Mouse (Mus musculus) liver, embryonic 13.5 days (tissue): ENCODE measurements around the gene Mtch1. TPM values are rescaled to one million over a fixed set of nuclear protein-coding genes. Genes with fewer than 3 reads are reported as not detected.
"Not testable (repeated sequence)": the region's sequence is repeated elsewhere in the genome, so short reads cannot be mapped to it uniquely, and the experiment has no call there.

Experiments
- ATAC-seq: fragments of 200-750 bp; cut with Nextera tagmentation; 2 replicates; pipeline ENCODE4 v1.8.0; 2017; ENCODE audit warnings: low read depth, mild to moderate bottlenecking, moderate number of reproducible peaks, moderate library complexity
- DNase-seq: peaks from one replicate; pipeline ENCODE4 v3.0.0; 2022
- H3K27ac ChIP-seq: fragments of 300-500 bp; sonication (generic); 2 replicates; pipeline ENCODE4 v1.5.1; 2015; ENCODE audit warnings: moderate library complexity, mild to moderate bottlenecking, inconsistent platforms
- H3K27me3 ChIP-seq: fragments of 300-500 bp; sonication (generic); 2 replicates; pipeline ENCODE4 v1.6.1; 2015; ENCODE audit warnings: mild to moderate bottlenecking, inconsistent platforms
- H3K36me3 ChIP-seq: fragments of 300-500 bp; sonication (generic); 2 replicates; pipeline ENCODE4 v1.6.1; 2015; ENCODE audit warnings: mild to moderate bottlenecking, inconsistent platforms
- H3K4me1 ChIP-seq: fragments of 300-500 bp; sonication (generic); replicated peaks from 2 replicates; pipeline ENCODE4 v1.6.1; 2015; ENCODE audit warnings: inconsistent platforms
- H3K4me2 ChIP-seq: fragments of 300-500 bp; sonication (generic); 2 replicates; pipeline ENCODE4 v1.6.1; 2015; ENCODE audit warnings: inconsistent platforms, mild to moderate bottlenecking, moderate library complexity
- H3K4me3 ChIP-seq: fragments of 300-500 bp; sonication (generic); replicated peaks from 2 replicates; pipeline ENCODE4 v1.5.1; 2015; ENCODE audit warnings: mild to moderate bottlenecking, inconsistent platforms
- H3K9ac ChIP-seq: fragments of 300-500 bp; sonication (generic); 2 replicates; pipeline ENCODE4 v1.6.1; 2015; ENCODE audit warnings: mild to moderate bottlenecking, inconsistent platforms
- H3K9me3 ChIP-seq: fragments of 300-500 bp; sonication (generic); replicated peaks from 2 replicates; pipeline ENCODE4 v1.6.1; 2016; ENCODE audit warnings: inconsistent platforms
- WGBS: fragments of 180-500 bp; shearing (Covaris S2); methylation state at CpG from one replicate; pipeline ENCODE4 v1.1.7; 2015; ENCODE audit not compliant: insufficient replicate concordance; 5-methylcytosine and 5-hydroxymethylcytosine counted together
- polyA plus RNA-seq: library from polyadenylated mRNA; unstranded; fragments of >200 nt; fragmentation: Nextera tagmentation; extraction: Ambion mirVana; gene quantifications from 2 replicates; pipeline ENCODE4 v1.2.1, GENCODE M21; 2015

Gene Mtch1
- polyA plus RNA-seq, 1 experiment from 2014 or later, result 64.0 TPM

GRCm38 (mm10) chr17:29361982-29362691 is 14.4 kb upstream of the Mtch1 start:
- H3K36me3 ChIP-seq, result no peaks in the 10 kb centered on the region
- peaks cover 4% of the 10 kb centered on the region for H3K4me1 ChIP-seq
- 0 out of 2 replicates have a peak overlapping the region, but pooled peaks have one; percentile 43 for H3K27ac ChIP-seq
- no peaks in the 10 kb centered on the region for H3K27me3 ChIP-seq
- H3K4me2 ChIP-seq, result peak overlapping the region; percentile 14; the same call in 1 of the 2 replicates
- WGBS, result 33% methylated on average over 8 of the region's 8 CpGs
- peak; percentile 18; the same call in 1 of the 2 replicates for ATAC-seq
- peak overlapping the region; percentile 29; the same call in 1 of the 2 replicates for H3K9ac ChIP-seq
- H3K9me3 ChIP-seq, result no peaks in the 10 kb centered on the region
- H3K4me3 ChIP-seq, result 0 out of 2 replicates have a peak overlapping the region, but pooled peaks have one; percentile 32
- DNase-seq, result no peak

GRCm38 (mm10) chr17:29360761-29361221 is 13.1 kb upstream of the Mtch1 start, which contains the start of gene Fgd2:
Gene Fgd2 (plus strand): TSS chr17:29360914.
- Histone ChIP-seq H3K9me3 (no peaks in the 10 kb centered on the region), H3K36me3 (no peaks in the 10 kb centered on the region), H3K4me2 (peak within 1 kb of the TSS; percentile 11), H3K4me1 (peaks cover 11% of the 10 kb centered on the region), H3K27me3 (no peaks in the 10 kb centered on the region), H3K27ac (0 out of 2 replicates have a peak within 1 kb of the TSS, but pooled peaks have one; percentile 43), H3K9ac (peak within 1 kb of the TSS; percentile 29; the same call in 1 of the 2 replicates), H3K4me3 (peak within 1 kb of the TSS; percentile 32)
- WGBS, result 7% methylated on average over 5 of the region's 5 CpGs
- no peak for ATAC-seq
- DNase-seq, result no peak

- Histone ChIP-seq H3K36me3 (no peaks in the 10 kb centered on the region), H3K4me1 (peaks cover 13% of the 10 kb centered on the region), H3K4me2 (no peak overlapping the region), H3K9me3 (no peaks in the 10 kb centered on the region), H3K27ac (no peak overlapping the region), H3K9ac (no peak overlapping the region), H3K4me3 (no peak overlapping the region), H3K27me3 (no peaks in the 10 kb centered on the region)
- ATAC-seq, result no peak
- DNase-seq, result no peak
- 65% methylated on average over 3 of the region's 3 CpGs for WGBS
These were observed 11.2 kb upstream of the Mtch1 start for GRCm38 (mm10) chr17:29358928-29359327.

- peaks cover 13% of the 10 kb centered on the region for H3K4me1 ChIP-seq
- no peak overlapping the region for H3K9ac ChIP-seq
- H3K36me3 ChIP-seq, result no peaks in the 10 kb centered on the region
- H3K27me3 ChIP-seq, result no peaks in the 10 kb centered on the region
- ATAC-seq, result no peak
- no peak for DNase-seq
- H3K27ac ChIP-seq, result no peak overlapping the region
- peak overlapping the region; percentile 41 for H3K4me2 ChIP-seq
- H3K4me3 ChIP-seq, result 0 out of 2 replicates have a peak overlapping the region, but pooled peaks have one; percentile 33
- WGBS, result 28% methylated on average over 9 of the region's 9 CpGs
- H3K9me3 ChIP-seq, result no peaks in the 10 kb centered on the region
These were observed 9.1 kb upstream of the Mtch1 start for GRCm38 (mm10) chr17:29356882-29357281.

- Histone ChIP-seq H3K4me2 (peak overlapping the region; percentile 41), H3K4me3 (0 out of 2 replicates have a peak overlapping the region, but pooled peaks have one; percentile 33), H3K27ac (peak overlapping the region; percentile 73), H3K27me3 (no peaks in the 10 kb centered on the region), H3K36me3 (no peaks in the 10 kb centered on the region), H3K9me3 (no peaks in the 10 kb centered on the region), H3K9ac (no peak overlapping the region; the same call in 1 of the 2 replicates), H3K4me1 (peaks cover 13% of the 10 kb centered on the region)
- 16% methylated on average over 11 of the region's 11 CpGs for WGBS
- DNase-seq (no peak), ATAC-seq (peak; percentile 70)
These were observed 8.7 kb upstream of the Mtch1 start for GRCm38 (mm10) chr17:29356479-29356856.

- Histone ChIP-seq H3K27me3 (no peaks in the 10 kb centered on the region), H3K4me1 (peaks cover 13% of the 10 kb centered on the region), H3K4me2 (peak overlapping the region; percentile 41), H3K4me3 (no peak overlapping the region), H3K9ac (no peak overlapping the region; the same call in 1 of the 2 replicates), H3K27ac (peak overlapping the region; percentile 73), H3K9me3 (no peaks in the 10 kb centered on the region), H3K36me3 (no peaks in the 10 kb centered on the region)
- DNase-seq, result no peak
- 56% methylated on average over 17 of the region's 17 CpGs for WGBS
- no peak for ATAC-seq
These were observed 8.2 kb upstream of the Mtch1 start for GRCm38 (mm10) chr17:29355841-29356478.

- H3K27ac ChIP-seq, result peak overlapping the region; percentile 73; the same call in 1 of the 2 replicates
- H3K9me3 ChIP-seq, result no peaks in the 10 kb centered on the region
- no peaks in the 10 kb centered on the region for H3K27me3 ChIP-seq
- ATAC-seq (no peak), DNase-seq (no peak)
- 69% methylated on average over 5 of the region's 5 CpGs for WGBS
- no peaks in the 10 kb centered on the region for H3K36me3 ChIP-seq
- H3K4me3 ChIP-seq, result no peak overlapping the region
- no peak overlapping the region for H3K4me2 ChIP-seq
- H3K4me1 ChIP-seq, result peaks cover 10% of the 10 kb centered on the region
- no peak overlapping the region for H3K9ac ChIP-seq
These were observed 7.7 kb upstream of the Mtch1 start for GRCm38 (mm10) chr17:29355461-29355840.

GRCm38 (mm10) chr17:29351056-29351455 is 3.3 kb upstream of the Mtch1 start:
- DNase-seq, H3K27me3 ChIP-seq, H3K36me3 ChIP-seq, H3K9ac ChIP-seq, H3K4me3 ChIP-seq, H3K27ac ChIP-seq, H3K4me2 ChIP-seq, ATAC-seq, H3K9me3 ChIP-seq: not testable (repeated sequence)
- peaks cover 31% of the 10 kb centered on the region for H3K4me1 ChIP-seq
- WGBS, result 72% methylated on average over 5 of the region's 5 CpGs

DNA sequence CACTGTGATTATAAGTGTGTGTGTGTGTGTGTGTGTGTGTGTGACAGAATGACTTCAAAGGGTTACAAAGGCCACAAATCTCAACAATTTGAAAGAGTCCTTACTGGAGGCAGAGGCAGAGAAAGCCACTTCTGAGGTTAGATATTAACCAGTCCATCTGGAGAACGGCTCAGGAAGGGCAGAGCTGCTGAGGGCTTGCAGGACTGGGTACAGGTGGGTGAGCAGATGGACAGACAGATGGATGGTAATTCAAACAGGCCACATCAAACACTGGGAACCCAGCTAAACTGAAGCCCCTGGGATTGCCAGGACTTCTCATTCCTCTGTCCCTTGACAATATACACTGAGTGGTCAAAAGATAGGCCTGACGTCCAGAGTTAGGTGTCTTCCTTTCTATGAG is 1.3 kb upstream of the Mtch1 start:
- ATAC-seq (no peak), DNase-seq (no peak)
- 72% methylated on average over 2 of the region's 2 CpGs for WGBS
- no peaks in the 10 kb centered on the region for H3K27me3 ChIP-seq
- H3K9me3 ChIP-seq, result no peaks in the 10 kb centered on the region
- peaks cover 4% of the 10 kb centered on the region; the same call in 1 of the 2 replicates for H3K36me3 ChIP-seq
- H3K27ac ChIP-seq, result peak overlapping the region; percentile 83; the same call in 1 of the 2 replicates
- H3K4me1 ChIP-seq, result peaks cover 38% of the 10 kb centered on the region
- H3K9ac ChIP-seq, result no peak overlapping the region; the same call in 1 of the 2 replicates
- no peak overlapping the region for H3K4me3 ChIP-seq
- no peak overlapping the region for H3K4me2 ChIP-seq

DNA sequence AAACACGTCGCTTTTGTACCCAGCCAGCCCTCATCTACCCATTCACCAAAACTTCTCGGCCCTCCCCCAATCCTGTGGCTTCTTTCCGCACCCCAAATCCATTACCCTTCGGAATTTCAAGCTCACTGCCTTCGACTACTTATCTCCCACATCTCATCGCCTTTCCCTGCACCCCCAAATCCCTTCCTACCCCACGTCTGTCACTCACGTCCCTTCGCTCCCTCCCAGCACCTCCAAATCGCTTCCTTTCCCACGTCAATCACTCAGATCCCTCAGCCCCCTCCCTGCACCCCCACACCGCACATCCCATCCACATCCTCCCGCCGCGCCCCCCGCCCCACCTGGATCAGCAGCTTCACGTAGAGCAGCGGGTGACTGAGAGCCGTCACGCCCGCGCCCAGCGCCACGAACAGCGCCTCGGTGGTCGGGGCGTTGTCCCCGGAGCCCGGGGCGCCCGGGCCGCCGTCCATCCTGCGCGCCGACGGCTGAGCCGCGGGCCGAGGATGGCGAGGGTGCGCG is 549 bp downstream of the Mtch1 start:
- Histone ChIP-seq H3K36me3 (peaks cover 18% of the 10 kb centered on the region), H3K27me3 (no peaks in the 10 kb centered on the region), H3K9me3 (no peaks in the 10 kb centered on the region), H3K4me3 (peak overlapping the region; percentile 94), H3K4me2 (peak overlapping the region; percentile 97), H3K4me1 (peaks cover 49% of the 10 kb centered on the region), H3K27ac (peak overlapping the region; percentile 83), H3K9ac (peak overlapping the region; percentile 95)
- ATAC-seq (peak; percentile 33; the same call in 1 of the 2 replicates), DNase-seq (no peak)
- under 1% methylated on average over 45 of the region's 45 CpGs for WGBS

DNA sequence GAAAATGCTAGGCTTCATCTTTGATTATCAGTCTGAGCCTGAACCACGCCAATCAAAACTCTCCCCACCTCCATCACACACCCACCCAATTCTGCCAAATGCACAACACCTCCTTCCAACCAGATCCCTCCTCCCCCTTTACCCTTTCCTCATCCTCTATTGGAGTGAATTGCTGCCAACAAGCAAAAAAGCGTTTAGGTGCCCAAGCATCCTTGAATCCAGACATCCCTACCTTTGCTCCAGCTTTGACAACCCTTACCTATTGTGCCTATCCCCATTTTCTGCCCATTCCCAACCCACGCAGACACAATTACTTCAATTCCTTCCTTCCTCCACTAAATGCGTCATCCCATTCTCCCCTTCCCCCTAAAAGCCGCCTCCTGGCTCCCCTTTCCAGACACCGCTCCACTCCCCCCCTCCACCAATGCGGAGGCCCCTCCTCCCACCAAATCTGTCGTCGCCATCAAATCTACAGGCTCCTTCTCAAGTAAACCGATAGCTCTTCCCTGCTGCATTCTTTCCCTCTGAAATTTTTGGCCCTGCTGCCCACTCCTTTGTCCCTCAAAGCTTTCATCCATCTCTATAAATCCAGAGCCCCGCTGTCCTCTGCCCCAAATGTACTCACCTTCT is 1.1 kb downstream of the Mtch1 start:
- Histone ChIP-seq H3K4me2 (peak overlapping the region; percentile 97), H3K27ac (peak overlapping the region; percentile 83), H3K36me3 (peaks cover 18% of the 10 kb centered on the region), H3K9me3 (no peaks in the 10 kb centered on the region), H3K9ac (peak overlapping the region; percentile 95), H3K27me3 (no peaks in the 10 kb centered on the region), H3K4me3 (peak overlapping the region; percentile 94), H3K4me1 (peaks cover 55% of the 10 kb centered on the region)
- no peak for DNase-seq
- no peak for ATAC-seq
- WGBS, result 8% methylated on average over 11 of the region's 11 CpGs
